Mouse (Mus musculus): ENCODE data around the gene Dmac1. TPM values are rescaled to one million over a fixed set of nuclear protein-coding genes. Genes with fewer than 3 reads are reported as not detected.
"Not testable (repeated sequence)": the region's sequence is repeated elsewhere in the genome, so short reads cannot be mapped to it uniquely, and the experiment has no call there.

Gene Dmac1
- polyA plus RNA-seq, 1 experiment: 31.8 TPM

DNA sequence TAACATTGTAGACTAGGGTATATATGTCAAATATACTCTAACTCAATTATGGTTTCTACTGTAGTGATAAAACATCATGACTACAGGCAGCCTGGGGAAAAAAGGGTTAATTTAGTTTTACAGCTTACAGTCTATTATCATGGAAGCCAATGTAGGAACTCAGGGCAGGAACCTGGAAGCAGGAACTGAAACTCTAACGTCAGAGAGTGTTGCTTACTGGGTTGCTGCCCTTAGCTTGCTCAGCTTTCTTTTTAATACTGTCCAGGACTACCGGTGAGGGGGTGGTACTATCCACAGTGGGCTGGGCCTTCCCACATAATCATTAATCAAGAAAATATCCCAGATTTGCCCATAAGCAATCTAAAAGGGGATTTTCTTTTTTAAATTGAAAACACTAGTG, 2.4 kb downstream of the Dmac1 start:
- peaks cover 4% of the 10 kb centered on the region for H3K4me1 ChIP-seq (ENCODE audit: control insufficient read depth, insufficient read depth, low read length)
- DNase-seq: no peak
- H3K4me3 ChIP-seq (replicated peaks; ENCODE audit: extremely low read depth, low read depth, low read length): no peak overlapping the region
- TF ChIP-seq POLR2A (IDR thresholded peaks at IDR 0.05; ENCODE audit: borderline replicate concordance, extremely low read depth, low read depth, low read length): no peak
- TF ChIP-seq CTCF (IDR thresholded peaks at IDR 0.05; ENCODE audit: insufficient read depth, low read length): no peak
- 67% methylated on average over 2 of the region's 2 CpGs for WGBS

DNA sequence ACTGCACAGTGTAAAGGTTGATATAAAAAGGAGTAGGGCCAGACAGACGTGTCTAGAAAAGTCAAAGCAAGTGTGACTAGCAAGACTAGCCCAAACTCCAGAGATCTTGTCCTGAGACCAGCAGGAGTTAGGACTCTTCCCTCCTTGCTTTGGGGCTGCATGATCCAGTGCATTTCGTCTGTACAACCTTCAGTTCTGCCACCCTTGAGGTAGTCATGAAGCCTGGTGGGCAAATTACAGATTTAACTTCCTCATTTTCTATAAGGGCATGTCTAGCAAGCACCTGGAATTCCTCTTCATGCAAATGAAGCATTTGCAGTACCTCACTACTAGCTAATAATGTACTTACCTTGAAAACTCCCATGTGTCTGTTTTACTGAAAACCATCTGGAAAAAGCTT, 10.2 kb downstream of the Dmac1 start:
- no peak for TF ChIP-seq POLR2A (IDR thresholded peaks at IDR 0.05; ENCODE audit: borderline replicate concordance, extremely low read depth, low read depth, low read length)
- TF ChIP-seq CTCF (IDR thresholded peaks at IDR 0.05; ENCODE audit: insufficient read depth, low read length): no peak
- WGBS: 65% methylated on average over 2 of the region's 2 CpGs
- no peak overlapping the region for H3K4me3 ChIP-seq (replicated peaks; ENCODE audit: extremely low read depth, low read depth, low read length)
- peaks cover 2% of the 10 kb centered on the region; the same call in 1 of the 2 replicates for H3K4me1 ChIP-seq (ENCODE audit: control insufficient read depth, insufficient read depth, low read length)
- DNase-seq: no peak

DNA sequence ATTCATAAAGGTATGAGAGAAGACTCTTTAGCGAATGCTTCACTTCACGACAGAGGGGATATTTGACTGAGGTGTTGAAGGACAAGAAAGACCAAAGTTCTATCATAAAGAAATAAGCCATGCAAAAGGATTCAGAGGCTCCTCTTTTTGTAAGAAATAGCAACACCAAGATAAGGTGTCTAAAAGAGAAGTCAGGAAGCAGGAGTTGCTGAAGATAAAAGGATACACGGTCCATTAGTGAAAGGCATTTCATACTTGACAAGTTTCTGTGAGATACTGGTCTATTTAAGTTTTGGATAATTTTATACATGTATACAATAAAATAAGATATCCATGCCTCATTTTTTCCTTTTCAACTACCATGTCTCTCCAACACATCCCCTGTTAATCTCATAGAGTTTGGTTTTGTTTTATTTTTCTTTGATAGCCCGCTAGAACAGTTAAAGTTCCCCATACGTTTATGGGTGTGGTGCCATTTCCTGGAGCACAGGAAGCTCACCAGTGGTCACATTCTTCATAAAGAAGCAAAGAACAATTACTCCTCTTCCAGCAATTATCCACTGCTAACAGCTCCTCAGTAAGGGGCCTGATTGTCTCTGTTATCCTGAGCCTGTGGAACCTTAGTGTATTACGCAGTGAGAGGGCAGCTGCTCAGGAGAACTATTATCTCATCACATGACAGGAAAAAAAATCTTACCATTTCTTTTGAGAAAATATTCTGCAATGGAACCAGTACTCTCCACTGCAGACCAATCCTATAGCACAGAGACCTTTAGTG, 11.1 kb downstream of the Dmac1 start:
- TF ChIP-seq CTCF (IDR thresholded peaks at IDR 0.05; ENCODE audit: insufficient read depth, low read length) (no peak), POLR2A (IDR thresholded peaks at IDR 0.05; ENCODE audit: borderline replicate concordance, extremely low read depth, low read depth, low read length) (no peak)
- H3K4me1 ChIP-seq (ENCODE audit: control insufficient read depth, insufficient read depth, low read length): peaks cover 2% of the 10 kb centered on the region; the same call in 1 of the 2 replicates
- no peak overlapping the region for H3K4me3 ChIP-seq (replicated peaks; ENCODE audit: extremely low read depth, low read depth, low read length)
- 53% methylated on average over 6 of the region's 6 CpGs for WGBS
- no peak for DNase-seq

DNA sequence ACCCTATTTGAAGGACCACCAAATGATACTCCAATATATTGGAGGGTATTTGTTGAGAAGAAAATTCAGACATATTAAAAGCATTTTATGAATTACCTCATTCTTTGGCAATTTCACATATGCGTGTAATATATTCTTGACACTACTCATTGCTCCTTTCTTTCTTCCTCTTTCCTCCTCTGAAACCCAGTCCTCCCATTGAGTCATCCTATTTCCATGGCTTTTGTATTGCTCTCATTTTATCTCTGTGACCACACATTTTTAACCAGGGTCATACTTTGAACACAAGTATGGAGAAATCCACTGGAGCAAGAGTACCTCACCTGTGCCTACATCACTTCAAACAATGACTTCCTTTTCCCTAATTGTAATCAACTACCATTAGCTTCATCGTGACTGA, 13.9 kb downstream of the Dmac1 start:
- Histone ChIP-seq H3K4me3 (replicated peaks; ENCODE audit: extremely low read depth, low read depth, low read length) (no peak overlapping the region), H3K4me1 (ENCODE audit: control insufficient read depth, insufficient read depth, low read length) (peaks cover 2% of the 10 kb centered on the region; the same call in 1 of the 2 replicates)
- 78% methylated on average over 2 of the region's 2 CpGs for WGBS
- no peak for TF ChIP-seq POLR2A (IDR thresholded peaks at IDR 0.05; ENCODE audit: borderline replicate concordance, extremely low read depth, low read depth, low read length)
- no peak for TF ChIP-seq CTCF (IDR thresholded peaks at IDR 0.05; ENCODE audit: insufficient read depth, low read length)
- no peak for DNase-seq

DNA sequence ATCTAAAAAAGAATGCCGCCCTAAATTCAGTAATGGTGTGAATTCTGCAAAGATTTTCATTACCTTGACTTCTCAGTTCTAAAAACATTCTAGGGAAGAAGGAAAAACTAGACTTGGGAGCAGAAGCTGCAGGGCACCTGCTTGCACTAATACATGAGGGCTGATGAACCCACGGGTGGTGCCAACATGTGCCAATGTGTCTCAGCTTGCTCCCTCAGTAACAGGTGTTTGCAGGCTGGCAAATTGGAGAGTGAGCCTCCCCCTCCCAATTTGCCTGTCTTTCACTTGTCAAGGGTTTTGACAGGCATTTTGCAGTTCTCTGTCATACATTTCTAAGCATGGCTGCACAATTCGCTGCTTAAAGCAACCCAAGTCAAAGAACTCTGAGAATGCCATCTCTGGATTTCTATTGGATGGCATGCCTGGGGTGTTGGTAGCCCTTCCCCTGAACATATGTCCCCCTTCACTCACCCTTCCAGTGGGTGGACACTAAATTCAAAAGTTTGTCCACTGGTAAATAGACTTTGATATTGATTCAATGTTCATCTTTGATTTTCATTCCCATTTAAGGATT, 14.5 kb downstream of the Dmac1 start:
- 84% methylated on average over 3 of the region's 3 CpGs for WGBS
- Histone ChIP-seq H3K4me3 (replicated peaks; ENCODE audit: extremely low read depth, low read depth, low read length) (no peak overlapping the region), H3K4me1 (ENCODE audit: control insufficient read depth, insufficient read depth, low read length) (peaks cover 2% of the 10 kb centered on the region; the same call in 1 of the 2 replicates)
- TF ChIP-seq CTCF (IDR thresholded peaks at IDR 0.05; ENCODE audit: insufficient read depth, low read length): no peak
- no peak for TF ChIP-seq POLR2A (IDR thresholded peaks at IDR 0.05; ENCODE audit: borderline replicate concordance, extremely low read depth, low read depth, low read length)
- DNase-seq: no peak

DNA sequence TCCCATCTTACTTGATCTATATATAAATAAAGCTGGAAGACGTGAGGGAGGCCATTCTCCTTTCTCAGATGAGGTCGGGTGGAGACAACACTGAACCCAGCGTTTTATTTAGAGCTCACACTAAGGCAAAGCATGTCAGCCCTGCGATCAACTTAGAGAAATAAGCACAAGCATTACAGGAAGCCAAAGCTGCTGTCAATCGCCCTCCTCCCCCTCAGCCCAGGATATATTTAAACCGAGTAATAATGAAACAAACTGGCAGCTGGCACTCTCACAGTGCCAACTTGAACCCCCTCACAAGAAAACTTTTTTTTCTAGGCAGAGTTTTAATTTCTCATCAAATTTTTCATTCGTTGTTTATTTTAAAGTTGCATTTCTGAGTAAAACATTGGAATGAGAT, 15.7 kb downstream of the Dmac1 start:
- no peak for DNase-seq
- WGBS: 22% methylated on average over 7 of the region's 7 CpGs
- TF ChIP-seq CTCF (IDR thresholded peaks at IDR 0.05; ENCODE audit: insufficient read depth, low read length): no peak
- TF ChIP-seq POLR2A (IDR thresholded peaks at IDR 0.05; ENCODE audit: borderline replicate concordance, extremely low read depth, low read depth, low read length): no peak
- H3K4me1 ChIP-seq (ENCODE audit: control insufficient read depth, insufficient read depth, low read length): peaks cover 2% of the 10 kb centered on the region; the same call in 1 of the 2 replicates
- no peak overlapping the region for H3K4me3 ChIP-seq (replicated peaks; ENCODE audit: extremely low read depth, low read depth, low read length)

DNA sequence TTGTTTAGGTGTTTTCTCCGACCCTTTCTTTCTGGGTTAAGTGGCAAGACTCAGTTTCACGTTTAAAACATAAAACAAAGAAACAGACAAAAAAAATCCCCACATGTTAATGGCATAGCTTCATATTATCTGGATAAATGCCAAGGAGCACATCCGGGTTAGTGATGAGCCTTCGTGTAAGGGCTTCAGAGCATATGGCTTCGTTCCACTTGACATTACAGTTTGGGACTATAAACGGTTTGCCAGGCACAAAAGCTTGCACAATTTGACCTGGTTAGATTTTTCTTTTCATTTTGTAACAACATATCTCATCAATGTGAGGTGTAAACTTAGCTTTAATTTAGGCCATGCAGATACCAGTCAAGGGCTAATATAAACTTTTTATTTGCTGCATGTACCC, 17.9 kb downstream of the Dmac1 start:
- no peak for DNase-seq
- Histone ChIP-seq H3K4me1 (ENCODE audit: control insufficient read depth, insufficient read depth, low read length) (no peaks in the 10 kb centered on the region; the same call in 1 of the 2 replicates), H3K4me3 (replicated peaks; ENCODE audit: extremely low read depth, low read depth, low read length) (no peak overlapping the region)
- TF ChIP-seq CTCF (IDR thresholded peaks at IDR 0.05; ENCODE audit: insufficient read depth, low read length) (no peak), POLR2A (IDR thresholded peaks at IDR 0.05; ENCODE audit: borderline replicate concordance, extremely low read depth, low read depth, low read length) (no peak)
- 42% methylated on average over 6 of the region's 6 CpGs for WGBS

DNA sequence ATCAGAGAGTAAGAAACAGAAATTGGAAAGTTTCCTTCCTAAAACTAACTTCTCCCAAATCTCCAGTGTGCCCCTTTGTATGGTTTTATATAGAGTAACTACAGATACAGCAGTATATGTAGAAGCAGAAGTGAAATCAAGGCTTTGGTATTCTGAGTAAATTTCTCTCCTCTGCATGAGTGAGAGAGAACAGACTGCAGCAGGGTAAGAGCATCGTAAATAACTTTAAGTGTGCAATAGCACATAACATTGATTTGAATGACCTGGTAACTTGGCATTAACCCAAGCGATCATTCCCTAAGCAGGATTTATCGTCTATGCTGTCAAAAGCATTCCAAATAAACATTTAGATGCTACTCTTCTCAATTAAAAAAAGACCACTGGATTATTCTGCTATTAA, 18.7 kb downstream of the Dmac1 start:
- Histone ChIP-seq H3K4me3 (replicated peaks; ENCODE audit: extremely low read depth, low read depth, low read length) (no peak overlapping the region), H3K4me1 (ENCODE audit: control insufficient read depth, insufficient read depth, low read length) (no peaks in the 10 kb centered on the region; the same call in 1 of the 2 replicates)
- no peak for TF ChIP-seq CTCF (IDR thresholded peaks at IDR 0.05; ENCODE audit: insufficient read depth, low read length)
- no peak for TF ChIP-seq POLR2A (IDR thresholded peaks at IDR 0.05; ENCODE audit: borderline replicate concordance, extremely low read depth, low read depth, low read length)
- 42% methylated on average over 3 of the region's 3 CpGs for WGBS
- no peak for DNase-seq

DNA sequence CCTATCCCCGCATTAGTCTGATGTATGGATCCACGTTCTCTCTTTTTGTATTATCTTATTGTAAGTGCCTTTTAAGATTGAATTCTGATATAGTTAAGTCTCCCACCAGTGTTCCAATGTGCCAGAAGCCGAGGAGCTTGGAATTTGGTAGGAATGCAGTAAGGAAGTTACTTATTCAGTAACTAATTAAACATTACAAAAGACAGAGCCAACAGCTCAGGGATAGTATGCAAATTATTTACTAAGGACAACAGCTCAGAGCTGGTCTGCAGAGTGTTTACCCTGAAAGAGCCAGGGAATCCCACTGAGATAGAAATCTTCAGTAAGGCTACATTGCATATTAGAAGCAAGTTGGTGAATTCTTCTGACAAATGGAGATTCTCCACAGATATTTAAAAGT, 43.5 kb downstream of the Dmac1 start:
- DNase-seq; H3K4me3 ChIP-seq (replicated peaks; ENCODE audit: extremely low read depth, low read depth, low read length); H3K4me1 ChIP-seq (ENCODE audit: control insufficient read depth, insufficient read depth, low read length): not testable (repeated sequence)
- WGBS: 47% methylated on average over 3 of the region's 3 CpGs

Data from lung, adult 2 months (tissue).